Mouse (Mus musculus) monocyte, adult 2 months (primary cell): Measurements from ENCODE around the gene Rcor1.

ENCODE experiments used
- DNase-seq, 2 experiments: peaks; one replicate each; pipeline ENCODE4 v3.0.0; 2022; ENCODE audit warnings: low spot score in 2 of 2, low read depth in 1 of 2

Rcor1 gene

GRCm38 (mm10) chr12:111160871-111161270 lies 121.7 kb downstream of the Rcor1 start:
- DNase-seq, result no peak

DNA sequence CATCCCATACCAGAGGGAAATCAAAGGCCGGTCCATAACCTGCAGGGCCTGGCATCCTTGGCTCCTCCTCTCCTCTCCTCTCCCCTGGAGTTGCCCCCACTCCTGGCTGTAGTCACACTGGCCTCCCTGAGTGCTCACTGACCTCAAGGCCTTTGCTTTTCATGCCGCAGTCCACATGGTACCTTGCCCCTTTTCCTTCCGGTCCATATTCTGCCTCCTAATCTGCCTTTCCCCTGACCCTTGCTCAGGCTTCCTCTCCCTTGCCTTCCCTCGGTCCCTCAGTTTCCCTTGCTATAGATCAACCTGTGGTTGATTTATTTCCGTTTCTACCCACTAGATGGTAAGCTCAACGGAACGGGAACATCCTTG lies 122.8 kb downstream of the Rcor1 start:
- DNase-seq, result no peak

DNA sequence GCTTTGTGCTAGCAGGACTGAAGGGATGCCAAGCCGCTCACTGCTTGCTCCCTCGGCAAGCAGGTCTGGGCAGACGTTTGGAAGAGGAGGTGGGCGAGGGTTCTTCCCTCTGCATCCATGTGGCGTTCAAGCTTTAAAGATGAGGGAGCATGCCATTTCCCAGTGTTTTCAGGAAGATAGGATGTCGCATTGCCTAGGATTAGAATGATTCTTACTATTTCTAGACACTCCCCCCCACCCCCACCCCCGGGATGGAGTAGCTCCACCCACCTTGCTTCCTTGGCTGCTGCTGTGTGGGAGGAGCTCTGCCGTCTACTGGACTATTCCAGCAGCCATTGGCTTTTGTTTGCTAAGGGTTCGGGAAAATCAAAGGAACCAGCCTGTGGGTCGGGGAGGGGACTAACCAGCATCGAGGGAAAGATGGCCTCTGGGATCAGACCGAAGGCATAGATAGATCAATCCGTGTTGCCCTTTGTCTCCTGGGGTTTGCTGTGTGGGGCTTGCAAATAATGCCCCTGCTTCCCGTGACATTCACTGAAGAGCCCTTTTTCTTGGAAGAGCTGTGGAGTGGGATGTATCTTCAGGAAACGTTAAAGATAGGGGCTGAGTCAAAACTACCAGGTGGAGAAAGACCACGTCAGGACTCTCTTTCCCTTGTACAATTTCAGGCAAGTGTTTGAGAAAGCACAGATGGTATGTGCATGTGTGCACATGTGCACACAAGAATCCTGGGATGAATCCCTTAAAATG lies 123.3 kb downstream of the Rcor1 start:
- DNase-seq, result no peak

- DNase-seq, result peak; percentile 66 to 79
Observed at GRCm38 (mm10) chr12:111164310-111164751, 125.2 kb downstream of the Rcor1 start.

DNA sequence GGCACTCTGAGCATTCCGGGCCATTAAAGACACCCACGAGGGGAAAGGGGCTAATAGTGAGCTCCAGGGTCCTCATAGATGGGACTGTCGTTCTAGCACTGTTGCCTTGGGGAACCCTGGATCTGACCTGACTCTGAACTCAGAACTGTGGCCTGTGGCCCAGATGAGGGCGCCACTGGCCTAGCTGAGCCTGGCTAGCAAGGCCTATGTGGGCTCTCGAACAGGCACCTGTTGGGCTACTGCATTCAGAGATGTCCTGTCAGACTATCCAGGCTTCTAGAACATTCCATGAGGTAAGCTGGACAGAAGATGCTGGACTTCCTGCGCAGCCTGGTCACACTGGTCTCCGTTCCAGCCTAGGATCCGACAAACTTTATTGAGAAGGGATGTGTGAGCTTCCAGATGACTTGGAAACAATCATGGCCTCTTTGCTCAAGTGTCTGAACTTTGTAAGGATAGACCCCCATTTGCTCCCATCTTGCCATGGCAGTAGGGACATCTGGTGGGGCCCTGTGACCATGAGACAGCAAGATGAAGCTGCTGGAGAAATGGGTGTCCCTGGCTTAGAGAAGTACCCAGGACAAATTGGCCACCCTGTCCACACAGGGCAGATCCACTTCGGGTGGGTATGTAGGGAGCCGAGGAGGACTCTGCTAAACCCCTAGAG lies 126.1 kb downstream of the Rcor1 start:
- DNase-seq, result peak in 1 of 2 experiments; percentile 44
